Mouse (Mus musculus) CH12.LX (cell line): Measurements from ENCODE around the gene Cwc15. TPM values are rescaled to one million over a fixed set of nuclear protein-coding genes. Genes with fewer than 3 reads are reported as not detected.

ENCODE experiments used
- DNase-seq: peaks from one replicate; pipeline ENCODE4 v3.0.0-alpha.2; 2013; ENCODE audit errors: extremely low read depth
- H3K27ac ChIP-seq: 2 replicates; pipeline ENCODE4 v1.5.1; 2012; ENCODE audit warnings: low read depth, mild to moderate bottlenecking, control low read depth, moderate library complexity; ENCODE audit not compliant: insufficient read depth
- H3K27me3 ChIP-seq: replicated peaks from 2 replicates; pipeline ENCODE3; 2012; ENCODE audit warnings: inconsistent platforms
- H3K36me3 ChIP-seq, 2 experiments: replicated peaks in 1 of 2; 2 replicates each; pipeline versions ENCODE3 to v1.6.1; 2012; ENCODE audit warnings: inconsistent platforms in 1 of 2, low read length in 1 of 2, mild to moderate bottlenecking in 1 of 2, mixed read lengths in 1 of 2, moderate library complexity in 1 of 2; ENCODE audit not compliant: control insufficient read depth in 1 of 2, insufficient read depth in 1 of 2
- H3K4me1 ChIP-seq, 2 experiments: 2 replicates each; pipeline ENCODE4 v1.6.1; 2012; ENCODE audit warnings: inconsistent platforms in 1 of 2, moderate library complexity in 1 of 2; ENCODE audit not compliant: insufficient read depth in 2 of 2, control insufficient read depth in 1 of 2
- H3K4me2 ChIP-seq: 2 replicates; pipeline ENCODE4 v1.6.1; 2012; ENCODE audit warnings: low read depth, mild to moderate bottlenecking, control low read depth; ENCODE audit not compliant: poor library complexity, insufficient read depth, severe bottlenecking
- H3K4me3 ChIP-seq, 3 experiments: fragments of 150-350 bp in 1 of 3; sonication (generic) in 1 of 3; replicated peaks in 1 of 3; 2 replicates each; pipeline versions ENCODE3 to v1.5.1; 2011 to 2012; ENCODE audit warnings: low read depth in 2 of 3, low read length in 2 of 3, mild to moderate bottlenecking in 2 of 3, moderate library complexity in 2 of 3, control low read depth in 1 of 3, improper control_type of control experiment in 1 of 3, inconsistent platforms in 1 of 3, mixed read lengths in 1 of 3; ENCODE audit not compliant: poor library complexity in 1 of 3
- H3K79me2 ChIP-seq: replicated peaks from 2 replicates; pipeline ENCODE4 v1.6.1; 2012; ENCODE audit warnings: mild to moderate bottlenecking, moderate library complexity; ENCODE audit not compliant: control insufficient read depth, poor library complexity, insufficient read depth, severe bottlenecking; ENCODE audit errors: extremely low read depth
- H3K9ac ChIP-seq: 2 replicates; pipeline ENCODE4 v1.6.1; 2012; ENCODE audit warnings: low read depth, mild to moderate bottlenecking, control low read depth, moderate library complexity; ENCODE audit not compliant: insufficient read depth
- H3K9me3 ChIP-seq: replicated peaks from 2 replicates; pipeline ENCODE3; 2012; ENCODE audit warnings: low read length, inconsistent platforms, mixed read lengths
- CHD2 ChIP-seq: IDR thresholded peaks from 2 replicates; pipeline ENCODE4 v1.6.1; 2011; ENCODE audit warnings: low read length, improper control_type of control experiment
- CTCF ChIP-seq, 2 experiments: IDR thresholded peaks in 1 of 2; conservative IDR thresholded peaks in 1 of 2; 2 replicates each; pipeline ENCODE4 v1.5.1; 2011 to 2012; ENCODE audit warnings: low read depth in 2 of 2, low read length in 2 of 2, improper control_type of control experiment in 1 of 2, inconsistent platforms in 1 of 2, mild to moderate bottlenecking in 1 of 2, moderate library complexity in 1 of 2
- E2F4 ChIP-seq: IDR thresholded peaks from 2 replicates; pipeline ENCODE4 v1.6.1; 2011; ENCODE audit warnings: low read depth, low read length, improper control_type of control experiment; ENCODE audit not compliant: insufficient replicate concordance
- EP300 ChIP-seq: IDR thresholded peaks from 2 replicates; pipeline ENCODE4 v1.6.1; 2011; ENCODE audit warnings: low read length, improper control_type of control experiment
- HCFC1 ChIP-seq: IDR thresholded peaks from 2 replicates; pipeline ENCODE4 v1.6.1; 2012; ENCODE audit warnings: low read depth, mild to moderate bottlenecking, inconsistent platforms, low read length, improper control_type of control experiment
- JUND ChIP-seq: conservative IDR thresholded peaks from 2 replicates; pipeline ENCODE4 v1.6.1; 2011; ENCODE audit warnings: low read depth, low read length, improper control_type of control experiment
- MAX ChIP-seq: IDR thresholded peaks from 2 replicates; pipeline ENCODE4 v1.6.1; 2011; ENCODE audit warnings: low read length, improper control_type of control experiment
- MAZ ChIP-seq: IDR thresholded peaks from 2 replicates; pipeline ENCODE4 v1.6.1; 2012; ENCODE audit warnings: low read depth, mild to moderate bottlenecking, inconsistent platforms, low read length, improper control_type of control experiment, moderate library complexity
- MEF2A ChIP-seq: IDR thresholded peaks from 2 replicates; pipeline ENCODE4 v1.6.1; 2014; ENCODE audit warnings: low read depth, mild to moderate bottlenecking, inconsistent platforms, low read length, improper control_type of control experiment, borderline replicate concordance
- MXI1 ChIP-seq: IDR thresholded peaks from 2 replicates; pipeline ENCODE4 v1.6.1; 2011; ENCODE audit warnings: mild to moderate bottlenecking, low read depth, low read length, improper control_type of control experiment
- PAX5 ChIP-seq: IDR thresholded peaks from 2 replicates; pipeline ENCODE4 v1.6.1; 2012; ENCODE audit warnings: low read length, inconsistent platforms, mixed read lengths
- SIN3A ChIP-seq: IDR thresholded peaks from 2 replicates; pipeline ENCODE4 v1.6.1; 2012; ENCODE audit warnings: low read length, improper control_type of control experiment, inconsistent platforms
- SMC3 ChIP-seq: IDR thresholded peaks from 2 replicates; pipeline ENCODE4 v1.6.1; 2011; ENCODE audit warnings: low read depth, low read length, improper control_type of control experiment
- TCF12 ChIP-seq: IDR thresholded peaks from 2 replicates; pipeline ENCODE4 v1.6.1; 2014; ENCODE audit warnings: low read depth, mild to moderate bottlenecking, inconsistent platforms, low read length, improper control_type of control experiment
- USF2 ChIP-seq: conservative IDR thresholded peaks from 2 replicates; pipeline ENCODE4 v1.6.1; 2011; ENCODE audit warnings: low read depth, low read length, improper control_type of control experiment
- ZMIZ1 ChIP-seq: IDR thresholded peaks from 2 replicates; pipeline ENCODE4 v1.6.1; 2012; ENCODE audit warnings: low read depth, mild to moderate bottlenecking, inconsistent platforms, low read length, improper control_type of control experiment
- dilution Hi-C: fragments of 300-500 bp; cut with MboI; formaldehyde crosslinking; loops from 2 replicates; pipeline ENCODE4 v1.14.3; 2020; ENCODE audit warnings: low sequenced_read_pairs; ENCODE audit not compliant: extremely low pct_unique_long_range_greater_than_20kb, extremely low pct_ligation_motif_present
- in situ Hi-C: fragments of 300-500 bp; cut with MboI; formaldehyde crosslinking; loops from 3 replicates; pipeline ENCODE4 v1.14.3; 2019; ENCODE audit warnings: low sequenced_read_pairs, low pct_ligation_motif_present, low pct_unique_long_range_greater_than_20kb, mixed read lengths
- polyA plus RNA-seq: library from polyadenylated mRNA; unstranded; fragments of >175 nt; gene quantifications from 2 replicates; pipeline ENCODE4 v1.2.1, GENCODE M21; 2012; ENCODE audit warnings: low read depth; ENCODE audit not compliant: insufficient read length
- total RNA-seq, 2 experiments: library from RNA; depleted of rRNA; stranded (reverse); fragments of 300-350 nt in 1 of 2; fragments of >200 nt in 1 of 2; gene quantifications; 2 replicates each; pipeline ENCODE4 v1.2.3; 2012 to 2014

Gene Cwc15
- total and polyA plus RNA-seq, 3 experiments: 107 to 221 (median 190) TPM

- H3K9ac ChIP-seq: no peak overlapping the region
- no peaks in the 10 kb centered on the region for H3K9me3 ChIP-seq
- in situ Hi-C loops (no loop called here), dilution Hi-C loops (no loop called here)
- DNase-seq: no peak
- H3K79me2 ChIP-seq: no peaks in the 10 kb centered on the region
- H3K27ac ChIP-seq: no peak overlapping the region
- TF ChIP-seq MEF2A: no peak
- no peak for TF ChIP-seq HCFC1
- TF ChIP-seq PAX5: no peak
- no peak for TF ChIP-seq MAX
- TF ChIP-seq ZMIZ1: no peak
- TF ChIP-seq MAZ: no peak
- TF ChIP-seq SIN3A: no peak
- TF ChIP-seq EP300: no peak
- TF ChIP-seq E2F4: no peak
- TF ChIP-seq CTCF (conservative IDR thresholded peaks at IDR 0.05 in 1 of 2, IDR thresholded peaks at IDR 0.05 in 1 of 2; ENCODE audit: low read depth in 2 of 2, low read length in 2 of 2): no peak
- TF ChIP-seq MXI1: no peak
- no peak for TF ChIP-seq CHD2
- no peaks in the 10 kb centered on the region for H3K27me3 ChIP-seq
- no peak overlapping the region for H3K4me3 ChIP-seq
- peaks cover 5 to 19% of the 10 kb centered on the region in 2 experiments; a peak in 3 of 4 replicates for H3K4me1 ChIP-seq
- H3K4me2 ChIP-seq: no peak overlapping the region
- H3K36me3 ChIP-seq: peaks cover 6 to 28% of the 10 kb centered on the region in 2 experiments
These were observed 16.9 kb downstream of the Cwc15 start for GRCm38 (mm10) chr9:14517296-14517695.

DNA sequence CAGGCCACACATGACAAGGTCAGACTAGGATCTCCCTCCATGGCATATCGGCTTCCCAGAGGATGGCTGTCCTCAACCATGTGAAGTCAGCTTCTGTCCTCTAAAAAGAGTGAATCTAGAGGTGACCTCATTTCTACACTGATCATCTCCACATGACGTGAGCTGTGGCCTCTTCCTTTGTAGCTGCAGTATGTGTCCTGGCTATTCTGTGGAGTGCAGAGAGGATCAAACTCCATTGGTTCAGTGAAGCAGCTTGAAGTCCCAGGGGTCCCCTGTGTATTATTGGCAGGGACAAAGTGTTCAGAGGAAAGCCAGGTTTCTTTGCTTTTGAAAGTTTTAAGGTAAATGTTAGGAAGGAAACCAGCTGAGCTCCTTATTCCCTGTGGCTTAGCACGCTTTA lies 17.7 kb downstream of the Cwc15 start:
- Histone ChIP-seq H3K9me3 (no peaks in the 10 kb centered on the region), H3K9ac (no peak overlapping the region), H3K27ac (no peak overlapping the region), H3K36me3 (peaks cover 0 to 20% of the 10 kb centered on the region in 2 experiments), H3K4me3 (no peak overlapping the region), H3K4me2 (no peak overlapping the region), H3K27me3 (no peaks in the 10 kb centered on the region), H3K4me1 (peaks cover 5 to 19% of the 10 kb centered on the region in 2 experiments; a peak in 3 of 4 replicates), H3K79me2 (no peaks in the 10 kb centered on the region)
- no peak for DNase-seq
- dilution Hi-C loops: no loop called here
- in situ Hi-C loops: no loop called here
- TF ChIP-seq CHD2: no peak
- TF ChIP-seq SIN3A: no peak
- no peak for TF ChIP-seq TCF12
- no peak for TF ChIP-seq JUND
- TF ChIP-seq EP300: no peak
- TF ChIP-seq SMC3: no peak
- no peak for TF ChIP-seq ZMIZ1
- no peak for TF ChIP-seq USF2
